Mouse (Mus musculus) adrenal gland, postnatal 4 days (tissue): ENCODE data around the gene Runx2. TPM values are rescaled to one million over a fixed set of nuclear protein-coding genes. Genes with fewer than 3 reads are reported as not detected.
A peak's percentile ranks its signal among the peaks of the same experiment; 100 is the strongest.

Source experiments
- DNase-seq, 2 experiments: peaks; one replicate each; pipeline ENCODE4 v3.0.0; 2021 to 2022; ENCODE audit warnings: low spot score in 2 of 2, mixed read lengths in 2 of 2
- long read RNA-seq, 2 experiments: library from polyadenylated mRNA; stranded (forward); transcript quantifications; one replicate each; pipeline ENCODE4 v2.0.0; 2021
- total RNA-seq, 2 experiments: library from RNA; stranded (reverse); gene quantifications; 2 replicates each; pipeline ENCODE4 v1.2.3; 2021

Runx2 gene
- total RNA-seq, result 1 to 10 TPM; 7.3 to 8.8 TPM
- long read RNA-seq, experiment 1, result 0 reads
- long read RNA-seq, experiment 2, partial matches to known transcripts, result 0 of 3 reads
- long read RNA-seq, experiment 2, other reads (novel, unspliced or antisense), result 3 of 3 reads

DNA sequence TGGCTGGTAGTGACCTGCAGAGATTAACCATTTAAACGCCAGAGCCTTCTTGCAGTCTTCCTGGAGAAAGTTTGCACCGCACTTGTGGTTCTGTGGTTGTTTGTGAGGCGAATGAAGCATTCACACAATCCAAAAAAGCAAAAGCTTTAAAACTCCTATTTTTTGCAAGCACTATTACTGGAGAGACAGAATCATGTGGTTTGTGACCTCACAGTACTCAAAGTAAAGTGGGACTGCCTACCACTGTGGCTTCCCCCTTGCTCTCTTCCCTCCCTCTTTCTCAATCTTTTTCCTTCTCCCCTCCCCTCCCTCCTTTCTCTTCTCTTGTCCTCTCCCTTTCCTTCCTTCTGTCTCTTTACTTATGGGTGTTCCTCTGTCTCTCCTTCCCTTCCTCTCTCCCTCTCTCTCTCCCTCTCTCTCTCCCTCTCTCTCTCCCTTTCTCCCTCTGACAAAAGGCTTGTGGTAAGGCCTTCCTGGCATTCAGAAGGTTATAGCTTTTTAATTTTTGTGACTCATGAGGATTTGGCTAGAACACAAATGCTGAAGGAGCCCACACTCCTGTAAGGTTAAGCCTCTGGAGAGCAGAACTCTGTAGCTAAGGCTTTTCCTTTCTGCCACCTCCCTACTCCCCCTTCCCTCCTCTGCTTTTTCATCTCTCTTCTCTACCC is at the start of gene Runx2:
TSS of gene Runx2 (minus strand) at position 290 of the 668 bp plus-strand sequence.
- no peak for DNase-seq

DNA sequence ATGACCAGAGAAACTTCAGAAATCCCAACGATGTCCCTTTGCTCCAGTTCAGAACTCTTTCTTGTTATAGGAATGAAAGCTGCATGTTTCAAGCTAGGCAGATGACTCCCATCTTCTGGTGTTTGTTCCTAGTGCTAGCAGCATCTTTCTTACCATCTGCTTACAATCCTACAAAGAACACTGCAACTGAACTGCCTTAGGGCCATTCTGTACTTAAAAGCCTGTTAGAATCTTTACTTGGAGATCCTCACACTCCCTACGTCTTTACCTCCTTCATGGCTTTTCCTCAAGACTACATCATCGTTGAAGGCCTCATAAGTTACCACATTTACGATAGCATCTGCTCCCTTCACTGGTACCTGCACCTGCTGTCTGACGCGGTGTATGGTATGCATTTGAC is 48.6 kb upstream of the Runx2 start:
- DNase-seq, result no peak

DNA sequence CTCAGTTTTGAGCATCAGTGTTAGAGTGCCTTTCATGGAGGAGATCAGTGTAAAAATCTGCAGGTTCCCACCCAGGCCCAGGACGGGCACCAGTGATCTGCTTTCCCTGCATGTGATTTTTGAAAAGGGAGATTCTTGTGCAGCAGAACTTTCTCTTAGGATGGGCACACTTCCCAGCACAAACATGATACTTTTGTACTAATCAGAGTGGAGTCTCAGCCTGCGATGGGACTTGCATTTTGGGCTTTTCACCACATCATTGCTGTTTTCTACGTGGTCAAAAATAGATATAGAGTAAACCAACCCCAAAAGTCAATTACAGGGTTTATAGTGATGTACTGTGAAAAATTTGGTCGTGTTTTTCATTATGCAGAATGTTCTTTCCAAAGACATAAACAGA is 27.6 kb upstream of the Runx2 start:
- no peak for DNase-seq

DNA sequence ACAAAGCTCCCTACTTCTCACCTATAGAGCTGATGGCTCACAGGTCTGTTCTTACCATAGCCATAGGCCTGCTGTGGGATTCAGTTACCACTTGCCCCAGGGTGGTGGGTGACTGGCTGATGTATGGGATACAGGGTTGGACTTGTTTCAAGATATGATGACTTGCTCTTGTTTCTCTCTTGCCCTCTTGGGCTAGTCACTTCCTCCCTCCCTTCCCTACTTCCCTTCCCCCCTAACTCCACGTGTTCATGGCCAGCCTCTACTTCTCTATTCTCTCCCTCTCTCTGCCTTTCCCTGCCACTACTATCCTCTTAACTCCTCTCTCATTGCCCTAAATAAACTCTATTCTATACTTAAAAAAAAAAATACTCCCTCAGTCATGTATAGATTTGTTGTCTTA is 16.6 kb upstream of the Runx2 start:
- no peak for DNase-seq

DNA sequence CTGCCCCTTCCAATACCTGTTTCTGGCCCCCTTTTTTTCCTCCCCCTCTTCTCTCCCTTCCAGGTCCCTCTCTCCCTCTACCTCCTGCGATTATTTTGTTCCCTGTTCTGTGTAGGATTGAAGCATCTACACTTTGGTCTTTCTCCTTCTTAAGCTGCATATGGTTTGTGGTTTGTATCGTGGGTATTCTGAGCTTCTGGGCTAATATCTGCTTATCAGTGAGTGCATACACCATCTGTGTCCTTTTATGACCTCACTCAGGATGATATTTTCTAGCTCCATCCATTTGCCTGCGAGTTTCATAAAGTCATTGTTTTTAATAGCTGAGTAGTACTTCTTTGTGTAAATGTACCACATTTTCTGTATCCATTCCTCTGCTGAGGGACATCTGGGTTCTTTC is 15.0 kb upstream of the Runx2 start:
- no peak for DNase-seq

DNA sequence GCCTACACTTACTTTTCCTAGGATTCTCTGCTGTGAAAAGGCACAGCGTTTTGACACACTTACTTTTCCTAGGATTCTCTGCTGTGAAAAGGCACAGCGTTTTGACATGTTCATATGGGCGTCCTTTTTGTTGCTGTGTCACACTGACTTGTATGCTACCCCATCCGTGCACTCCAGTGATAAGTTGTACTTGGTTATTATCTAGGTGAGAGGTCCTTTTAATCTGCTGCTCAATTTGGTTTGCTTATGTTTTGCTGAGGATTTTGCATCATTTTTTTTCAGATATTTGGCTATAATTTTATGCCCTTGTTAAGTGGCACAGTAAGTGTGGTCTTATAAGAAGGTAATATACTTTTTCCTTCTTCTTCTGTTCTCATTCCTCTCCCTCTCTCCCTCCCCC is 13.4 kb upstream of the Runx2 start:
- no peak for DNase-seq

DNA sequence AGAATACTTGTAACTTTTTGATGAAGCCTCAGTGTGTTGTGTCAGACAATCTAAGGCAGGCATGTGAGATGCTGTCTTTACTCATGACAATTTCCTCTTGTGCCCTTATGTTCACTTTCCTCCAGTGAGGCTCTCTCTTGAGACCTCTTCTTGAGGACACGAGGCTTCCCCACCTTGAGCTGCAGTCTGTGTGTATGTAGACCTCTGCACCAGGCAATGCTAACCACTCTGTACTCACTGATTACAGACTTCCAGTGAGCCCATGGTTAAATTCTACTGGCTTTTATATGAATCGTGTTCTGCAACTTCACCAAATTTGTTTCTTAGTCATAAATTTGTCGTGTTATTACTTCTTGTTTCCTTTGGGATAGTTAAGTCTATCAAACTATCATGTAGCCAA is 12.5 kb upstream of the Runx2 start:
- no peak for DNase-seq

DNA sequence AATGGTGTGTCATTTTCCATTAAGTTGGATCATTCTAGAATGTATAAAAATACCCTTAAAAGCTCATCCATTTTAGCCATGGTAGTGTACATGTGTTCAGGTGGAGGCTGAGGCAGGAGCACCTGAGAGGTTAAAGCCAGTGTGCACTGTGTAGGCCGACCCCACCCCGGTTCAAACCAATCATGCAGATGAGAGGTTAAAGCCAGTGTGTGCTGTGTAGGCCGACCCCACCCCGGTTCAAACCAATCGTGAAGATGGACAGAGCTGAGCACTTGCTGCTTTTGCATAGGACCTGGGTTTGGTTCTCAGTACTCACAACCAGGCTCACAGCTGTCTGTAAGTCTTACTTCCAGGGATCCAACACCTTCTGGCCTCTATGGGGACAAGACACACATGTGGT is 7.3 kb upstream of the Runx2 start:
- no peak for DNase-seq

DNA sequence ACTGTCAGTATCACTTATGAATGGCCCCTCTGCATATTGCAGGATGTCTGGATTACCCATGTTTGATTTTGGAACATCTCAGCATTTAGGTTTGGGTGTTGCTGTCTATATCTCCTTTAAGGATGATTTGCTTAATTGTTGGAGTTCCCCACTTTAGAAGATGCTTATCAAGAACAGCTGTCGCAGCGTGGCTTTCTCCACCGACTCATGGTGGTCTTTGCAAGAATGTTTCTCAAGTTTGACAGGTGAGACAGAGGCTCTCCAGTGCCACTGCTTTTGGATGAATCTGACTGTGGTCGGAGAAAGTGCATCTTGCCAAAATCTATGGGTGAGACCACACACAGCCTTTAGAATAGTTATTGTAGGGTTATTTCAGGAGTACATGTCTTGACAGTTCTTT is 5.2 kb upstream of the Runx2 start:
- no peak for DNase-seq

DNA sequence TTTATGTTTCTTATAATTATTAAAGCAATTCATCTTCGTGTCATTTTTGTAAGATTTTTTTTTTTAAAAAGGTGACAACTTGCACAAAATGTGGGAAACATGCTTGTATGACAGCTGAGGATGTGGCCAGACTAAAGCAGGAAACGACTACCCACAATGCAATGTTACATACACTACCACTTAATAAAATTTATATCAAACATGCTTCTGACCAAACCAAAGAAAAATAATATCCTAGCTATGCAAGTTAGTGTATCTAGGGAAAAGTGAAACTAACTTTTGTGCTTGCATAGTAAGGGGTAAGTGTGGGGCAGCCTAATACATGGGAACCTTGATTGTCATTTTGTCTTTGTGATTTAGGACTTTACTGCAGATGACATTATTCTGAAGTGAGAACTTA is 4.2 kb upstream of the Runx2 start:
- no peak for DNase-seq

DNA sequence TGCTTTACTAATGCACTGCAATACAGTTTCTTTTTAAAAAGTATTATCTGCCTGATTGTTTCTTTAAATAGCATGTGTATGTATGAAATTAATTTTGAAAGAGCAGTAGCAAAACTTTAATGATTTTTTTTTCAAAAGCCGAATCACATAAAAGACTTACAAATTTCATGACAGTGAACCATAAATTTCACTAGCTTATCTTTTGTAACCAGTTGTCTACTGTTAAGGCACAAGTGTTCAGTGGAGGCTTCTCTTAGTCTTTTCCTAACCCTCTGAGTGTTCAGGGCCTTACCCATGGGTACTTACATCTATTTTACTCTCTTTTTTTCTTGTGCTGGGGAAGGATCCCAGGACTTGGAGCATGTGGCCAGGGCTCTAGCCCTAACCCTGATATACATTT is 7.6 kb downstream of the Runx2 start:
- DNase-seq, result no peak

DNA sequence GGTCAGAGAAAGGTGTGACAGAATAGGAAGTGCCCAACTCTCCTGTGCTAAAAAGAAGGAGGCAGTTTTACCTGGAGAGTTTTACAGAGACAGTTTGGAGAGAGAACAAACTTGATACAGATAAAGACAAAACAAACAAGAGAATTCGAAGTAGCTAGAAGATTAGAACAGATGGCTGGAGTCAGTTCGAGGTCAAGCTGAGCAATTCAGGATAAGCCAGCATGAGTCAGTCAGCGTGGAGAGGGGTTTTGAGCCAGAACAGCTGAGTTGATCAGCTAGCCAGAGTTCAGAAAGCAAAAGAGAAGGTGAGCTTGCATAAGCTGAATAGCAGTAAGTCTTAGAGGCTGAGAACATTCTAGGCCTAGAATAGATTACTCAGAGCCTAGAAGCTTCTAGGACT is 17.3 kb downstream of the Runx2 start:
- no peak for DNase-seq

DNA sequence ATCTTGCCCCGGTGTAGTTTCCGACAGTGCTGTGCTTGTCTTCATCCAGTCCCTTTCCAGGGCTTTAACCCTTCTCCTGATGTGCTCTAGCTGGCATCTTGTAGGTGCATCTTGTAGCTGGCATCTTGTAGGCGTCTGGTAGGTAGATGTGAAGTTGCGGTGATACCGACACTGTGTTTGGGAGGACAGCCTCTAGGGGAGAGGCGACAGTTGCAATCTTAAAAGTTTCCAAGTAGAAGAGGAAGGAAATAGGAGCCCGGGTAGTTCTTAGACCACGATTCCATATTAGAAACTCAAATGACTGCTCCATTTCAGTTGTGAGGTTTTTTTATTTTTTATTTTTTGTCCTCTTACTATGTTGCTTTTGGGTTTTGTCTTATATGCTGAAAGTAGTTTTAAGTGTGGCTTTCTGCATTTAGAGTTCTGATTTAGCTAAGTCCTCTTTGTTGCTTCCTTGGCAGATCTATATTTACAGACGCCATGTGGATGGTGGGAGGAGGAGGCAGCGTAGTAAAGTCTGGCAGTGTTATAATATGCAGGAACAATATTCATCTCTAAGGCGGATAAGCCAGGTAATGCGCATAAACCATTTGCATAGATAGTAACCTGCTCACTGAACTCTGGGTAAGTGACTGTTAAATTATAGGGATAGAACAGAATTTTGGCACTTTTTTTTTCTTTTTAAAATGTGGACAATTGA is 22.2 kb downstream of the Runx2 start:
- no peak for DNase-seq

DNA sequence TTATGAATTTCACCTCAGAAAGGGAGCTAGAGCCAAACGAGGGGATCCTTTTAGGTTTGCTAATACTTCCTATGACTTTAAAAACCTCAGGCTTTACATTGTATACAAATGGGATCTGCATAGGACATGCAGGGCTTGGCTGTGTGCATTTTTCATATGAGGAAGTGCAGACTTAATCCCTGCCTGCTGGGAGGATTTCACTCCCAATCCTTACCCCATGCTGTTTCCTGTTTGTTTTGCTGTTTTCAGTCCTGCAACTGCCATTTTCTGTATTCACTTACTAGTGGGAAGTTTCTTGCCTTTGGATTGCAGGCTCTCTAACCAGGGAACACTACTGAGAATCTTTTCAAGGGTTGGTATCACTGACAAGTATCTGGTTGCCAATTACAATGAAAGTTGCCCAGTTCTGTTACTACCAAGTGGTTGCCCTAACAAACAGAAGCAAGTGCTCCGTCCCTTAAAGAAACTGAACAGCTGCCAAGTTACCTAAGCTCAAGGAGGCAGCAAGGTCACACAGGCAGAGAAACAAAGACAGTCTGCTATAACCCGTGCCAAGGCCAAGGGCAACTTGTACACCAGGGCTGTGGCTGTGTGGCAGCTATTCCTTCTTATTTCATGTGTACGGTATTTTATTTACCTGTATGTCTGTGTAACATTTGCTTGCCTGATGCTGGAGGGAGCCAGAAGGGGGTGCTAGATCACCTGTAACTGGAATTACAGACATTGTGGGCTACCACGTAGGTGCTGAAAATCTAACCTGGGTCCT is 25.4 kb downstream of the Runx2 start:
- DNase-seq, result no peak

DNA sequence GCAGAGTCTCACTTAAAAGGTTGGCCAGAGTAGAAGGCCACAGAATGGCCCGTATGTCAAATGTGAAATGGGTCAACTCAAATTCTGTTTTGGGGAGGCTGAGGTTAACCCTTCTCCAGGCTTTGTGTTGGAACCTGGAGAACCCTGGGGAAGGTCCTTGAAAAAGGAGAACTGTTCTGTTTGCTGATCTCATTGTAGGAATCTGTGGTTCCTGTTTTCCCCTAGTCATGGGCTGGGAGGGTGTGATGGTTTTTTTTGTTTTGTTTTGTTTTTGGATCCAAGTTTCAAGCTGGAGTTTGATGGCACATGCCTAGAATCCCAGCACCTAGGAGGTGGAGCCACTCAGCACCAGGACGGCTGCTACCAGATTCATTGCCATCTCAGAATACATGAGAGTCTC is 31.5 kb downstream of the Runx2 start:
- DNase-seq, result no peak

DNA sequence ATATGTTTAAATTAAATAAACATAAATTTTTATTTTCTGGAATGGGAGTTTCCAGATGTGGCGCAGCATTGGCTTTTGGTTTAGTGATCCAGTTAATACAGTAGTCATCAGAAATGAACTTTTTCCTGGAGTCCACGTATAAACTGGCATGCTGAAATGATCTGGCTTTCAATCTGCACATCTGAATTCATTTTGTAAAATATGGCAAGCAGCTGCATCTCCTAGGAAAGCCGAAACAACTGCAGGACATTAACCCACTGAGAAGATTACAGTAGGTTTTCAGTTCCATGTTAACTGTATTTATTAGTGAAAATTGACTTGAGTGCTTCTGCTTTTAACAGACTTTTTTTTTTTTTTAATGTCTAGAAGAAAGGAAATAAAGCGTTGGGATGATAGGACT is 32.2 kb downstream of the Runx2 start:
- DNase-seq, result no peak

DNA sequence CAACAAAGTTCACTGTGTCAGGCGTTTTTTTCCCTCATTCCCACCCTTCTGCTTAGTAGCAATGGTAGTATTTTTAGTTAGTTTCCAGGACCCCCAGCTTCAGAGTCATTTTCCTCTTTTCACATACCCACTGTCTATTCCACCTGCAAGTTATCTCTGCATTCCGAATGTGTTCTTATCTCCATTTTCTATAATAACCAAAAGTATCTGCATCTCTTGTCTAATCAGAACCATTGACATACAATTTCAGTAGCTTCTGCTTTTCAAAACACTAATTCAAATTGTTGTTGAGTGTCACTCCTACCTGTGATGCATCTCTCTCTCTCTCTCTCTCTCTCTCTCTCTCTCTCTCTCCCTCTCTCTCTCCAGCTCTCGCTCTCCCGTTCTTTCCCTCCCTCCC is 34.2 kb downstream of the Runx2 start:
- no peak for DNase-seq

DNA sequence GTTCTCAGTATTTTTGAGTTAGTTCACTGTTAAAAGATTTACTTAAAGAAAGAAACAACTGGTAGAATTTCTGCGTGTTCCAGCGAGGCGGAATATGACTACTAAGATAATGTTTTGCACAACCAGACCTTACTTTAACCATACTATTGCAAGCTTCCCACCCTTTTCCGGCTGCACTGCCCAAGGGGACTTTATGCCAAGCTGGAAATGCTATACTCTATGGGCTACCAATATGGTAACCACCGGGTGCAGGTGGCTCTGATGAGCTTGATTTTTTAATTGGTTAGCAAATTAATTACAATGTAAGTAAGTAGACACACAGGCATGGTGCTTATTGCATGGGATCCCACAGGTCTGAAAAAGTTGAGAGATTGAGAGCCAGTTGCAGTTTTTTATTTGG is 36.5 kb downstream of the Runx2 start:
- DNase-seq, result no peak

DNA sequence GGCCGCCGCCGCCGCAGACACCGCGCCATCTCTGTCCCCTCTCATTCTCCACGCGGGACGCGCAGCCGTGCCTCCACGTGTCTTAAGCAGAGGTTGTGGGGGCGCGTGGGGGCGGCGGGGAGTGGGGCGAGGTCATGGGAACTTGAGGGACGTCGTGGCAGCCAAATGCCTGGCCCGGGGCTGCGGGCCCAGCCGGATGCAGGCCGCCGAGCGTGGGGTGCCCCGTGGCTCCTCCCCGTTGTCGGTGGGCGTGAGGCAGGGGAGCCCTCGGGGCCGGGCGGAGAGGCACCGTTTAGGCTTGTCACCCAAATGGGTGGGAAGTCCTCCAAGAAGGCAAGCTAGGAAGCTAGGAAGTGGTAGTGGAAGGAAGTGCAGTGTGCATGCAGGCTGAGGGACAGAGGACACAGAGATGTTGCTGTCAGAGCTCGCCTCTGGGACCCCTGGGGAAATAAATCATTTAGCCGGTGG is 37.2 kb downstream of the Runx2 start:
- DNase-seq, result peak; percentile 33 to 53

DNA sequence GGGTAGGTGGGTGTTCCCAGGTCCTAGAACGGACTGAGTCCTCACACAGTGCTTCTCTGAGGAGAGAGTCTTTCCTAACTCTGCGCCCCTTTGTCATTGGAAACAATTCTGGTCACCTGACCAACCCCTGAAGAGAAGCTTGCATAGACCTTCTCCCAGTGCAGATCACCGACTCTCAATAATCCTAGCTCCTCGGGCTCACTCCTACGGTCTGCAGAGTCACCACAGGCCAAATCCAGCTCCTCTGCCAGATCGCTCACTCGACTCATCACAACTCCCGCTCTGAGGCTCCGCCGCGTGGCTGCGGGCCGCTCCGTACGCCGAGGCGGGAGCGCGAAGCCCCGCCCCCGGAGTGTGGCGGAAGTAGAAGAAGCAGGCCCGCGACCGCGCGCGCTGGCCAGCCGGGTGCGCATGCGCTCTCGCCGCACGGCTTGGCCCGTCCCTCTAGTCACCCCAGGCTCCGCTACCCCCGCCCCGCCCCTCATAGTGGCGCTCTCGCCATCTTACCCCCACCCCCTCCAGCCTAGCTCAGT is 37.8 kb downstream of the Runx2 start, which contains the start of gene Supt3:
TSS of gene Supt3 (plus strand) at position 415 of the 533 bp plus-strand sequence.
- peak; percentile 95 to 98 for DNase-seq

DNA sequence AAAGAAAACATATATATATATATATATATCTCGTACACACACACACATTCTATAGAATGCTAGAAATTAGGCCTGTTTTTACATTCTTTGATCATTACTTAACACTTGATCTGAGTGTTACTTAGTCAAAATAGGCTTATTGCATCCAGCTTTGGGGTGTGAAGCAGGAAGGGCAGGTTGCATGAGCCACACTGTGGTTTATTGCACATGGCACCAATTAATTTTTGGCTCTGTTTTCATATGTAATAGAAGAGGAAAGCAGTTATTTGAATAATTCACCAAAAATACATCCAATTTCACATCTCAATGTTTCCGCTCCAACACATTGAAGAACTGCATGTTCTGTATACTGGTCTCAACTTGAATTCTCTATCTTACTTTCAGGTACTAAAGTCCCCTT is 42.0 kb downstream of the Runx2 start:
- no peak for DNase-seq

DNA sequence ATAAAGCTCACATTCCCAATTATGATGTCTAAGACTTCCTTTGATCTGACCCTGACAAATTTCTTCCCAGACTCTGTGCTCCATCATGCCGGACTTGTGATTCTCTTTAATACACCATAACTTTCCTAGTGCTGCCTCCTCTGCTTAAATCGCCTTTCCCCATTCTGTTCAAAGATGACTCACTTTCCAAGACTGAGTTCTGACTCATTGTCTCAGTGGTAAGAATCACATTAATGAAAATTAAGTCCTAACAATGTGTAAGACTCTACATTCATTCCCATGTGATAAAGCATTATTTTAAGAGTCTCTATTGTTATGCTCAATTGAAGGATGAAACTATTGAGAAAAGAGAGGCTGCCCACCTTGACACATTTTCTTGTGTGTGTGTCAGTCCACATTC is 43.7 kb downstream of the Runx2 start:
- DNase-seq, result no peak
